Mouse (Mus musculus) limb, embryonic 15.5 days (tissue): ENCODE results near the gene Maml2. TPM values are rescaled to one million over a fixed set of nuclear protein-coding genes. Genes with fewer than 3 reads are reported as not detected.

ENCODE experiments used
- ATAC-seq: fragments of 200-750 bp; cut with Nextera tagmentation; 2 replicates; pipeline ENCODE4 v1.8.0; 2017; ENCODE audit warnings: low read depth, moderate TSS enrichment; ENCODE audit not compliant: insufficient number of reproducible peaks, low FRiP score, low TSS enrichment
- H3K27ac ChIP-seq: fragments of 300-500 bp; sonication (generic); 2 replicates; pipeline ENCODE4 v1.5.1; 2015; ENCODE audit warnings: moderate library complexity, mild to moderate bottlenecking, inconsistent platforms
- H3K27me3 ChIP-seq: fragments of 300-500 bp; sonication (generic); 2 replicates; pipeline ENCODE4 v1.6.1; 2015; ENCODE audit warnings: inconsistent platforms
- H3K36me3 ChIP-seq: fragments of 300-500 bp; sonication (generic); 2 replicates; pipeline ENCODE4 v1.6.1; 2015; ENCODE audit warnings: inconsistent platforms
- H3K4me1 ChIP-seq: fragments of 300-500 bp; sonication (generic); 2 replicates; pipeline ENCODE4 v1.6.1; 2015; ENCODE audit warnings: inconsistent platforms
- H3K4me2 ChIP-seq: fragments of 300-500 bp; sonication (generic); 2 replicates; pipeline ENCODE4 v1.6.1; 2015; ENCODE audit warnings: mild to moderate bottlenecking, inconsistent platforms
- H3K4me3 ChIP-seq: fragments of 300-500 bp; sonication (generic); 2 replicates; pipeline ENCODE4 v1.5.1; 2015; ENCODE audit warnings: mild to moderate bottlenecking, inconsistent platforms
- H3K9ac ChIP-seq: fragments of 300-500 bp; sonication (generic); 2 replicates; pipeline ENCODE4 v1.6.1; 2015; ENCODE audit warnings: inconsistent platforms
- H3K9me3 ChIP-seq: fragments of 300-500 bp; sonication (generic); 2 replicates; pipeline ENCODE4 v1.6.1; 2016; ENCODE audit warnings: inconsistent platforms
- WGBS: fragments of 180-500 bp; shearing (Covaris S2); methylation state at CpG from one replicate; pipeline ENCODE4 v1.1.7; 2015; 5-methylcytosine and 5-hydroxymethylcytosine counted together
- polyA plus RNA-seq: library from polyadenylated mRNA; unstranded; fragments of >200 nt; fragmentation: Nextera tagmentation; extraction: Ambion mirVana; gene quantifications from 2 replicates; pipeline ENCODE4 v1.2.1, GENCODE M21; 2015

Gene Maml2
- polyA plus RNA-seq, 1 experiment from 2014 or later = 10.9 TPM

DNA sequence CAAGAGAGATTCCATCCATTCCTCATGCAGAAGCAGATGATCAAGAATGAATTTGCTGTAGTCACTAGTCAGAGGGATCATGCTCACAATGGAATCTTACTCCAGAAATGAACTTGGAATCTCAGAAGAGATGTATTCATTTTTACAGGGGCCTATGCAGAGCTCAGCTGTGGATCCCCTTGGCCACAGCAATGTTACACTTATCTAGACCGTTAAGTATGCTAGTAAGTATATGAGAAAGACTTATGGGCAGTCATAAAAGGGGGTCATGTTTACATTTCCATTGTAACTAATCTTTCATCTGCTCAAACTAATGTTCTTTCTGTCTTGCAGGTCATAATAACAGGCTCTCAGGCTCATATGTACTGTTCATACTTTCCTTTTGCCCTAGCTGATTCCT is 227.3 kb downstream of the Maml2 start:
- WGBS = 27% methylated on average over 1 of the region's 1 CpGs
- Histone ChIP-seq H3K27me3 (no peaks in the 10 kb centered on the region), H3K36me3 (no peaks in the 10 kb centered on the region), H3K4me3 (no peak overlapping the region), H3K27ac (no peak overlapping the region; the same call in 1 of the 2 replicates), H3K9ac (no peak overlapping the region), H3K9me3 (no peaks in the 10 kb centered on the region), H3K4me1 (peaks cover 8% of the 10 kb centered on the region; the same call in 1 of the 2 replicates), H3K4me2 (no peak overlapping the region)
- no peak for ATAC-seq

DNA sequence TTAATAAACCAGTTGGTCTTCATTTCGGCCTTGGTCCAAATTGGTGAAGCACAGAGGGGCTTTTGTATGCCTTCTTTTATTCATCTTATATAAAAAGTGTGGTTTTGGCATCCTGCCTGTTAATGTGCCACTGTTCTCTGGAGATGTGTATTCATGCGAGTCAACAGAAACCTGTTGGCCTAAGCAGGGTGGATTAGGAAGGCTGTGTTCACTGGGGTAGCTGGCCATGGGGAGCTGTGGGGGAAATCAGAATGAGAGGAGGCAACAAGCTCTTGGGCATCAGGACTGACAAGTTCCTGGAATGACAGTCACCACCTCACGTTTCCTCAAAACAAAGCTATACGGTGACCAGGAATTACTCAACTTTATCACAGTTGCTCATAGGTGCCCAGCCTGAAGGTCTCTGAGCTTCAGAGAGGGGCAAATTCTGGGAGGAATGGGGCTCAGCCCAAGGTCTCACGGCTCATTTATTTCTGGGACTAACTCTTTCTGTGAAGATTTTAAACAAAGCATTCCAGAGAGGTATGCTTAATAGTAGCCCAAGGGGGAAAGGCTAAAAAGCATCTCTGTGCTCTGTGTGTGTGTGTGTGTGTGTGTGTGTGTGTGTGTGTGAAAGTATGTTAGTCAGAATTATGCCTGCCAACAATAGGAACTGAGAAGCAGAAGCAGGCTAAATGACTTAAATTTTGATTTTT is 228.0 kb downstream of the Maml2 start:
- ATAC-seq = no peak
- H3K4me2 ChIP-seq = no peak overlapping the region
- H3K27me3 ChIP-seq = no peaks in the 10 kb centered on the region
- no peaks in the 10 kb centered on the region for H3K36me3 ChIP-seq
- no peak overlapping the region for H3K9ac ChIP-seq
- no peak overlapping the region for H3K4me3 ChIP-seq
- no peaks in the 10 kb centered on the region for H3K9me3 ChIP-seq
- 47% methylated on average over 5 of the region's 5 CpGs for WGBS
- H3K27ac ChIP-seq = 0 out of 2 replicates have a peak overlapping the region, but pooled peaks have one; percentile 24
- peaks cover 8% of the 10 kb centered on the region; the same call in 1 of the 2 replicates for H3K4me1 ChIP-seq

DNA sequence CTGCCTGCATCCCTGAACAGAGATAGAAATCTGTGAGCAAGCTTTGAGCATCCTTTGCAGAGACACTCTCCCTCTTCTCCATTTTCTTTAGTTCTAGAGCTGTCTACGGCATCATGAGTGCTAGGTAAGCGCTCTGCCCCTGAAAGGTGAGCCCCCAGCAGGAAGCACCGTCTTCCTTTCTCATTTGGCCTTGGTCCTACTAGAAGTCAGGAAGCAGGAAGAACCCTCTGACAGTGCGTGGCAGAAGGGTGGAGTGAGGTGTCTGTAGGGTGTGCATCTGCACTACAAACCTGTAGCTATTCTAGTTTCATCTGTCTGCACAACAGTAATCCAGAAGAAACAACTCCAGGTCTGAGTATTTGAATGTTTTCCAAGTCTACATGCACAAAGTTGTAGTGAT is 232.8 kb downstream of the Maml2 start:
- H3K4me3 ChIP-seq = no peak overlapping the region
- ATAC-seq = no peak
- H3K9me3 ChIP-seq = 0 out of 2 replicates have a peak, but pooled peaks cover 3% of the 10 kb centered on the region
- H3K27ac ChIP-seq = no peak overlapping the region
- WGBS = 66% methylated on average over 4 of the region's 4 CpGs
- H3K36me3 ChIP-seq = no peaks in the 10 kb centered on the region
- H3K4me2 ChIP-seq = no peak overlapping the region
- no peak overlapping the region for H3K9ac ChIP-seq
- no peaks in the 10 kb centered on the region for H3K27me3 ChIP-seq
- peaks cover 7% of the 10 kb centered on the region; the same call in 1 of the 2 replicates for H3K4me1 ChIP-seq

DNA sequence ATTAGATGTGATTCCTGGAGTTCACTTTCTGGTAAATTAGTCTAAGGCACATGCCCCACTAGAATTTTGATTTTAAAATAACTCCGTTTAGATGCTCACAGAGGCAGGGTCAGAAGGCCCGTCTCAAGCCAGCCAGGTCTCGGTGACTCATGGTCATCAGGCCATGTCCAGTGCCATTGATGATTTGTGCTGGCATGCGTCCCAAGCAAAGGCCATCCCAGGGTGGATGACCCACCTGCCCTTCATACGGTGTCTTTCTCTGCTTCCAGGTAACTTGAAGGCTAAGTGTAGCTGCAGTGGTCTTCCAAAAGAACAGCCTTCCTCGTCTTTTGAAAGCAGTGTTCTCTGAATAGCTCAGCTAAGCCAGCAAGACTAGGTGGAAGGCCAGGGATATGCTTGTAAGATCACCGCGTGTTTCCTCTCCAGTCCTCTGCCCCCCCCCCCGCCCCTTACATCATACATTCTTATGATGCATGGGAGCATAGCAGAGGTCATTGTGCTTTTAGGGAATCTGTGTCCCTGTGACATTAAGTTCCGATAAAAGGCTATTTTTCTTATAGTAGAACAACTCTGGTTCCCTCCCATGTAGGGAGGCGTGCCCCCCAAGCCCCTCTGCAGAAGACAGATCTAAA is 235.4 kb downstream of the Maml2 start:
- no peaks in the 10 kb centered on the region for H3K27me3 ChIP-seq
- ATAC-seq = no peak
- 0 out of 2 replicates have a peak, but pooled peaks cover 3% of the 10 kb centered on the region for H3K9me3 ChIP-seq
- H3K9ac ChIP-seq = no peak overlapping the region
- no peak overlapping the region for H3K27ac ChIP-seq
- WGBS = 81% methylated on average over 11 of the region's 11 CpGs
- no peaks in the 10 kb centered on the region for H3K36me3 ChIP-seq
- no peak overlapping the region for H3K4me3 ChIP-seq
- H3K4me1 ChIP-seq = peaks cover 11% of the 10 kb centered on the region
- H3K4me2 ChIP-seq = no peak overlapping the region

DNA sequence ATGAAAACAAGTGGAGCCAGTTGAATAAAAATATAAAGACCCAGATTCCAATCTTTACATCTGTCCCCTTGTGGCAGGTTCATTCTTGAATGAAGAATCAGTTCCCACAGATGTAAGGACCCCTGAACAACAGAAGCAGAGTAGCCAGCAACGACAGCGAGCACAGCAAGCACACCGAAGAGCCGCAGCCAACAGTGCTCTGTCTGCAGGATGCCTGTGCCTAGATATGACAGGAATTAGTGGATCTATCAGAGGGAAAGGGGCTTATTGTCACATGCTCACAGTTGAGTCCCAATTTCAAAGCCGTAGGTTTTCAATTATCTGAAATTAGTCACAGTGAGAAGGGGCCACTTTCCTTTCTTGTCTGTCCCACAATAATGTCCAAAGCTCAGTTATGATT is 238.0 kb downstream of the Maml2 start:
- Histone ChIP-seq H3K36me3 (no peaks in the 10 kb centered on the region), H3K27me3 (no peaks in the 10 kb centered on the region), H3K27ac (no peak overlapping the region), H3K4me1 (peaks cover 23% of the 10 kb centered on the region), H3K4me3 (no peak overlapping the region), H3K4me2 (no peak overlapping the region), H3K9ac (no peak overlapping the region), H3K9me3 (0 out of 2 replicates have a peak, but pooled peaks cover 3% of the 10 kb centered on the region)
- 35% methylated on average over 5 of the region's 5 CpGs for WGBS
- no peak for ATAC-seq

DNA sequence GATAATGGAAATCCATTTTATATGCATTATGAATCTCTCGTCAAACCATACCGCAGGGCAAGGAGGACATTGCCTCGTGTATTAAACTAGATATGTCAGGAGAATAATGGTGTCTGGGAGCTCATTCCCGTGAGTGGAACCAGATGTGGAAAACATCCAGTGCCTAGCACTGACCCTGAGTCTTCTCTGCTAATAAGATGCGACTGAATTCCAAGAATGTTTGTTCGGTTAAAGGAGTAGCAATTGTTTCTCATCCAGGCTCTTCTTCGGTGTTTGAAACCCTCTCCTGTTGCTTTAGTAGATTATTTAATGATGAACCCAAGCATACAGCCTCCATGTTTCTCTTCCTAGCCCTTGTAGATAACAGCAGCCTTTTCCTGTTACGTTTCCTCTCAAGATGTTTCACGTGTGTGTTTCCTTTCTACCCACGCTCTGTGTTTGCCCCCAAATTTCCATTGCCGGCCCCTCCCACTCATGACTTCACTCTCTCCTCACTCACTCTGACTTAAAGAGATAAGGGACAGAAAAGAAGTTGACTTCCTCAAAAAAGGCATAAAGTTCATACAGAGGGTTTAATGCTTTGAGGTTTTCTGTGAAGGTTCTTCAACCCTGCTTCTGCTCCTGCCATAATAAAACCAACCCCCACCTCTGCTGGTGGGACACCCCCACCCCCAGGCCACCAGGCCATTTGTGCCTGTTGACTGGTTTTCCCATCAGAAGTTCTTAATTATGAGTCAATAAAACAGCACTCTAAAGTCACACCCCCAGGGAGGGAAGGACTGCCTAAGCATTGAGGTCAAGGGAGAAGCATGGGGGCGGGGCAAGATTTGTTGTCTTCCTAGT is 238.9 kb downstream of the Maml2 start:
- H3K4me2 ChIP-seq = no peak overlapping the region
- no peaks in the 10 kb centered on the region for H3K36me3 ChIP-seq
- no peak overlapping the region for H3K9ac ChIP-seq
- 24% methylated on average over 12 of the region's 12 CpGs for WGBS
- H3K4me1 ChIP-seq = peaks cover 27% of the 10 kb centered on the region
- no peaks in the 10 kb centered on the region for H3K27me3 ChIP-seq
- no peak for ATAC-seq
- H3K9me3 ChIP-seq = 0 out of 2 replicates have a peak, but pooled peaks cover 3% of the 10 kb centered on the region
- no peak overlapping the region for H3K4me3 ChIP-seq
- H3K27ac ChIP-seq = no peak overlapping the region

DNA sequence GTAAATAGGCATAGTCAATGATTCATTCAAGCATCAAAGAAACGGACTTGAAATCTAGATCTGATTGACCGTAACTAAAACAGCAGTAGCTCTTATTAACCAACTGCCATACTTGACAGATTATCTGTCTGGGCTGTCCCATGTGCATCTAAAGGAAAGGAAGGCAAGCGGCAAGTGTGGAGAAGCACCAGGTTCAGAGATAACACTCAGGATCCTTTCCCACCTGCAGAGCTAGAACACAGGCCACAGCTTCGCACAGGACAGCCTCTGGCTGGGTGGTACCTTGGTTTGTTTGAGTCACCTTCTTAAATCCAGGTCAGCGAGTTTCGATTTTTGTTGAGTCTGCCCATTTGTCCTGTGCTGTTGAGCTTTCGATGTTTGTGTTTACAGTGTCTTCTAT is 240.4 kb downstream of the Maml2 start:
- no peak overlapping the region for H3K4me2 ChIP-seq
- H3K36me3 ChIP-seq = no peaks in the 10 kb centered on the region
- no peaks in the 10 kb centered on the region for H3K27me3 ChIP-seq
- H3K4me3 ChIP-seq = no peak overlapping the region
- WGBS = 86% methylated on average over 7 of the region's 7 CpGs
- no peak overlapping the region for H3K9ac ChIP-seq
- H3K9me3 ChIP-seq = 0 out of 2 replicates have a peak, but pooled peaks cover 3% of the 10 kb centered on the region
- no peak overlapping the region for H3K27ac ChIP-seq
- H3K4me1 ChIP-seq = peaks cover 30% of the 10 kb centered on the region
- no peak for ATAC-seq

DNA sequence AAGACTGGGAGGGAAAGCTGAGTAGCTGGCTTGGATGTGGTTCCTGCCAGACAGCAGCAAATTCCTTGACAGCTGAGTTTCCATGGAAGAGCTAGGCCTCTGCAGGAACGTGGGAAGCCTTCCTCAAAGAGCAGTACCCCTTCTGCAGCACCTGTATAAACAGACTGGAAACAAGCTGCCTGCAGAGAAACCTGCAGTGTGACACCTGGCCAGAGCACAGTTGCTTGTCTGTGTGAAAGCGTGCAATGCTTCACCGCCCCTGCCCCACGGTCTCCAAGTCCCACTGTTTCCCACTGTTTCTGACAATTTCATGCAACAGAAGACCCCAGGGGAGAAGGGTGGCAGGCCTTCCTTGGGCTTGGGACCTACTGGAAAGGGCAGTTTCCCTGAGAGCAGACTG is 241.8 kb downstream of the Maml2 start:
- no peak overlapping the region for H3K27ac ChIP-seq
- 49% methylated on average over 4 of the region's 4 CpGs for WGBS

DNA sequence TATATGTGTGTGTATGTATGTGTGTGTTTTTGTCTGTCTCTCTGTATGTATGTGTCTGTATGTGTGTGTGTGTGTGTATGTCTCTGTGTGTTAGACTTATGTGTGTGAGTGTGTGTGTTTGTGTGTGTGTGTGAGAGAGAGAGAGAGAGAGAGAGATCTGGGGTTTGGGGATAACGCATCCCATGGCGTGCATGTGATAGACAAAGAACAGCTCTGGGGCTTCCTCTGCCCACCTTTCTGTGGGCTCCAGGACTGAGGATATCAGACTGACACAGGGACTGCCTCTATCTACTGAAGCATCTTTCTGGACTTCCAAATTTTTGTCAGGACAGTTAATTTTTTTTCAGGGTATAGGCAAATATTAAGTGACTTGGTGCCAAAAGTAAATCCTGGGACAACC is 242.5 kb downstream of the Maml2 start:
- H3K9ac ChIP-seq = no peak overlapping the region
- H3K4me3 ChIP-seq = no peak overlapping the region
- no peaks in the 10 kb centered on the region for H3K27me3 ChIP-seq
- peaks cover 38% of the 10 kb centered on the region for H3K4me1 ChIP-seq
- ATAC-seq = no peak
- no peak overlapping the region for H3K27ac ChIP-seq
- H3K9me3 ChIP-seq = no peaks in the 10 kb centered on the region
- H3K4me2 ChIP-seq = no peak overlapping the region
- WGBS = 87% methylated on average over 2 of the region's 2 CpGs
- no peaks in the 10 kb centered on the region for H3K36me3 ChIP-seq

More for the DNA sequence above, 241.8 kb downstream of the Maml2 start:
- H3K9me3 ChIP-seq = no peaks in the 10 kb centered on the region
- no peak overlapping the region for H3K9ac ChIP-seq
- H3K4me1 ChIP-seq = peaks cover 38% of the 10 kb centered on the region
- ATAC-seq = no peak
- H3K27me3 ChIP-seq = no peaks in the 10 kb centered on the region
- H3K36me3 ChIP-seq = no peaks in the 10 kb centered on the region
- H3K4me2 ChIP-seq = no peak overlapping the region
- no peak overlapping the region for H3K4me3 ChIP-seq

DNA sequence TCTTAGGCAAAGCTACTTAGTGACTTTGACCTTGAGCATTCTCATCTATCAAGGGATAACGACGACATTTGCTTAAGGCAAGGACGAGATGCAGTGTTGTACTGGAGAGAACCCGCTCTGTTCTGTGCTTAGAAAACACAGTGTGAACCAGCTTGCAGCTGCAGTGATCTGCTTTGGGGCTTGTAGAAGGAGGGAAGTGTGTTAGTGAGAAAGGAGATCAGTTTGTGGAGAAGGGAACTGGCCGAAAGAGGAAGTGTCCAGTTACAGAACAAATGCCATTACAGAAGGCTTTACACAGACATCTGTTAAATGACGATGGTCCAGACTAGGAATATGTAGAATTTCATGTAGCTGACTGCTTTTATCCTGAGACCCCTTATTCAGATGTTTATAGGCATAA is 243.0 kb downstream of the Maml2 start:
- Histone ChIP-seq H3K27me3 (no peaks in the 10 kb centered on the region), H3K4me1 (peaks cover 37% of the 10 kb centered on the region), H3K27ac (no peak overlapping the region), H3K4me3 (no peak overlapping the region), H3K4me2 (no peak overlapping the region), H3K9me3 (no peaks in the 10 kb centered on the region), H3K36me3 (no peaks in the 10 kb centered on the region), H3K9ac (no peak overlapping the region)
- 16% methylated on average over 6 of the region's 6 CpGs for WGBS
- ATAC-seq = no peak

DNA sequence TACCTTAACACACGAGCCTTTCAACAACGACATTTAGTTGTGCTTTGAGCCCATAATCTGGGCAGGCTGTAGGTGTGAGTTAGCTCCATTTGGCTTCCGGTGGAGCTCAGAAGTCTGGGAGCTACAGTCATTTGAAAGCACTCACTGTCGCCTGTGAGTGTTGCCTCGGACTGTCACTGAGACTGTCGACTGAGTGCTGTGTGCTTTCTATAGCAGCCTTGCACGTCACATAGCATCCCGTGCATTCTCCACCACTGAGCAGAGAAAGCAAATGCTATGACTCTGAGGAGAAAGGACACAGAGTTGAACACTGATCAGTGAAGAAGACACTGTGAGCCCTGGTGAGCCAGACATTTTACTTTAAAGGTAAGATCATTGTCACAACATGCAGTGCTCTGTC is 245.4 kb downstream of the Maml2 start:
- Histone ChIP-seq H3K4me3 (no peak overlapping the region), H3K4me1 (peaks cover 32% of the 10 kb centered on the region), H3K27ac (no peak overlapping the region), H3K4me2 (no peak overlapping the region), H3K27me3 (no peaks in the 10 kb centered on the region), H3K36me3 (no peaks in the 10 kb centered on the region), H3K9ac (no peak overlapping the region), H3K9me3 (no peaks in the 10 kb centered on the region)
- ATAC-seq = no peak
- 38% methylated on average over 8 of the region's 8 CpGs for WGBS

DNA sequence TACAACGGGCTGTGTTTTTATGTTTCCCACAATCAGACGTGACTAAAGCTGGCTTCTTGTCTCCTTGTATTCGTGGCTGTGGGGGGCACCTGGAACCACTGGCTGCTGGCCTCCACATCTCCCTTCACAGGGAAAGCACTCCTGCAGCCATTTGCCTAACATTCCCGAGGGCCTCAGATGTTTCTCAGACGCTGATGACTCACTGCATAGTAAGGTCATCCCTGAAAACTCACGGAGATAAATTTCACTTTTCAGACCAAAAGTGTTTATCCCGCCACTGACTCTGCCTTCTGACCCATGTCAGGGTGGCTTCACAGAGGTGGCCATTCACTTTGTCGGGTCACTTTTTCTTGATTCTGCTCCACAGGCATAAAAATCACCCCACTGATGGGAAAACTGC is 246.4 kb downstream of the Maml2 start:
- H3K4me3 ChIP-seq = no peak overlapping the region
- ATAC-seq = no peak
- no peak overlapping the region for H3K27ac ChIP-seq
- no peak overlapping the region for H3K4me2 ChIP-seq
- H3K4me1 ChIP-seq = peaks cover 32% of the 10 kb centered on the region
- H3K9ac ChIP-seq = no peak overlapping the region
- H3K27me3 ChIP-seq = no peaks in the 10 kb centered on the region
- WGBS = 35% methylated on average over 8 of the region's 8 CpGs
- no peaks in the 10 kb centered on the region for H3K36me3 ChIP-seq
- no peaks in the 10 kb centered on the region for H3K9me3 ChIP-seq
